Mouse (Mus musculus): ENCODE data around the gene Ascc1.

DNA sequence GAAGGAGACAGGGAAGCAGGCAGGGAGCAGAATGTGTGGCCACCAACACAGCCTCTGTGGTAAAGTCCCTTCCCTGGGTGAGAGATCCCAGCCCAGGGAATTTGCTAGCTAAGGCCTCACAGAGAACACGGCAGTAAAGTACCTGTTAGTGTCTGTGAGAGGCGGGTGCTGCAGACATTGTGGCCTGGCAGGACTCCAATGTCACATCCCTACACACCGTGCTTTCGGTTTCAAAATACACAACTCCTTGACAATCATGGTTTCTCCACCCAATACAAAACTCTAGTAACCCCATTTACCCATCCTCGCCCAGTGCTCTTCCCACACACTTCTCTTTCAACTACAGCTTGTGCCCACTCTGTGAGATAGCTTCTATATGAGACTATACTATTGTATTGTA, 136.1 kb downstream of the Ascc1 start:
- TF ChIP-seq SIN3A (IDR thresholded peaks at IDR 0.05; ENCODE audit: low read length) (no peak), CTCF (IDR thresholded peaks at IDR 0.05 in 2 of 3, conservative IDR thresholded peaks at IDR 0.05 in 1 of 3; ENCODE audit: control insufficient read depth in 1 of 3, insufficient read depth in 1 of 3, low read depth in 2 of 3, low read length in 3 of 3, poor library complexity in 1 of 3, severe bottlenecking in 1 of 3) (no peak), POLR2AphosphoS5 (IDR thresholded peaks at IDR 0.05; ENCODE audit: borderline replicate concordance, low read depth, low read length) (no peak), ETS1 (IDR thresholded peaks at IDR 0.05; ENCODE audit: low read depth, low read length) (no peak), POLR2A (IDR thresholded peaks at IDR 0.05; ENCODE audit: control insufficient read depth in 1 of 2, insufficient read depth in 1 of 2, low read depth in 1 of 2, low read length in 2 of 2, poor library complexity in 1 of 2) (no peak), MYC (IDR thresholded peaks at IDR 0.05; ENCODE audit: low read depth, low read length) (no peak), ELF1 (IDR thresholded peaks at IDR 0.05; ENCODE audit: low read depth, low read length) (no peak), BHLHE40 (IDR thresholded peaks at IDR 0.05; ENCODE audit: borderline replicate concordance, low read depth, low read length) (no peak), HCFC1 (IDR thresholded peaks at IDR 0.05; ENCODE audit: low read depth, low read length) (no peak), ZC3H11A (IDR thresholded peaks at IDR 0.05; ENCODE audit: low read depth, low read length) (no peak), EP300 (IDR thresholded peaks at IDR 0.05; ENCODE audit: low read depth in 1 of 2, low read length in 2 of 2) (no peak), TCF12 (IDR thresholded peaks at IDR 0.05; ENCODE audit: low read depth, low read length) (no peak), POLR2AphosphoS2 (IDR thresholded peaks at IDR 0.05; ENCODE audit: low read length) (no peak), SMC3 (IDR thresholded peaks at IDR 0.05; ENCODE audit: low read depth, low read length) (no peak)
